Mouse (Mus musculus): ENCODE results near the gene Spaca4.
A peak's percentile ranks its signal among the peaks of the same experiment; 100 is the strongest.

The Spaca4 gene

GRCm38 (mm10) chr7:45725713-45726112 is at the start of gene Spaca4:
Gene Spaca4, minus strand, starts transcription at chr7:45725813.
- no peak for DNase-seq (ENCODE audit: low read depth)

- DNase-seq (ENCODE audit: low read depth): no peak
These were observed 49.6 kb upstream of the Spaca4 start for GRCm38 (mm10) chr7:45775237-45775636.

GRCm38 (mm10) chr7:45771101-45771500 is 45.5 kb upstream of the Spaca4 start:
- peak; percentile 57 for DNase-seq (ENCODE audit: low read depth)

- peak; percentile 16 for DNase-seq (ENCODE audit: low read depth)
These were observed 44.9 kb upstream of the Spaca4 start for GRCm38 (mm10) chr7:45770427-45771082.

GRCm38 (mm10) chr7:45767500-45767899 is 41.9 kb upstream of the Spaca4 start:
- DNase-seq (ENCODE audit: low read depth): peak; percentile 28

- DNase-seq (ENCODE audit: low read depth): no peak
These were observed 41.2 kb upstream of the Spaca4 start for GRCm38 (mm10) chr7:45766764-45767163.

- peak; percentile 72 for DNase-seq (ENCODE audit: low read depth)
These were observed 40.4 kb upstream of the Spaca4 start for GRCm38 (mm10) chr7:45765995-45766394.

GRCm38 (mm10) chr7:45760151-45760550 is 34.5 kb upstream of the Spaca4 start:
- no peak for DNase-seq (ENCODE audit: low read depth)

GRCm38 (mm10) chr7:45759400-45759799 is 33.8 kb upstream of the Spaca4 start:
- DNase-seq (ENCODE audit: low read depth): no peak

- no peak for DNase-seq (ENCODE audit: low read depth)
These were observed 30.1 kb upstream of the Spaca4 start for GRCm38 (mm10) chr7:45755703-45756102.

GRCm38 (mm10) chr7:45750162-45750561 is 24.5 kb upstream of the Spaca4 start:
- DNase-seq (ENCODE audit: low read depth): no peak

- DNase-seq (ENCODE audit: low read depth): no peak
These were observed 23.8 kb upstream of the Spaca4 start for GRCm38 (mm10) chr7:45749401-45749800.

GRCm38 (mm10) chr7:45748110-45748509 is 22.5 kb upstream of the Spaca4 start:
- no peak for DNase-seq (ENCODE audit: low read depth)

GRCm38 (mm10) chr7:45747450-45747849 is 21.8 kb upstream of the Spaca4 start:
- no peak for DNase-seq (ENCODE audit: low read depth)

GRCm38 (mm10) chr7:45746518-45746917 is 20.9 kb upstream of the Spaca4 start:
- DNase-seq (ENCODE audit: low read depth): peak; percentile 54

GRCm38 (mm10) chr7:45744387-45744786 is 18.8 kb upstream of the Spaca4 start:
- peak; percentile 73 for DNase-seq (ENCODE audit: low read depth)

GRCm38 (mm10) chr7:45742338-45742737 is 16.7 kb upstream of the Spaca4 start:
- peak; percentile 90 for DNase-seq (ENCODE audit: low read depth)

- DNase-seq (ENCODE audit: low read depth): peak; percentile 90
These were observed 16.2 kb upstream of the Spaca4 start for GRCm38 (mm10) chr7:45741777-45742176.

GRCm38 (mm10) chr7:45741308-45741707 is 15.7 kb upstream of the Spaca4 start:
- no peak for DNase-seq (ENCODE audit: low read depth)

GRCm38 (mm10) chr7:45739820-45740219 is 14.2 kb upstream of the Spaca4 start:
- DNase-seq (ENCODE audit: low read depth): peak; percentile 62

GRCm38 (mm10) chr7:45739162-45739763 is 13.7 kb upstream of the Spaca4 start:
- peak; percentile 98 for DNase-seq (ENCODE audit: low read depth)

- DNase-seq (ENCODE audit: low read depth): peak; percentile 87
These were observed 7.9 kb upstream of the Spaca4 start for GRCm38 (mm10) chr7:45733477-45733876.

GRCm38 (mm10) chr7:45730727-45731431 is 5.3 kb upstream of the Spaca4 start:
- DNase-seq (ENCODE audit: low read depth): peak; percentile 53
